Mouse (Mus musculus): ENCODE data around the gene March2.
"Not testable (repeated sequence)": the region's sequence is repeated elsewhere in the genome, so short reads cannot be mapped to it uniquely, and the experiment has no call there.

Gene March2

GRCm38 (mm10) chr17:33718384-33718881 is at the start of gene March2:
March2 (minus strand) TSS chr17:33718670.
- in situ Hi-C loops (cut with MboI): no loop called here

- in situ Hi-C loops (cut with MboI): no loop called here
Observed at GRCm38 (mm10) chr17:33766389-33766788, 47.9 kb upstream of the March2 start.

DNA sequence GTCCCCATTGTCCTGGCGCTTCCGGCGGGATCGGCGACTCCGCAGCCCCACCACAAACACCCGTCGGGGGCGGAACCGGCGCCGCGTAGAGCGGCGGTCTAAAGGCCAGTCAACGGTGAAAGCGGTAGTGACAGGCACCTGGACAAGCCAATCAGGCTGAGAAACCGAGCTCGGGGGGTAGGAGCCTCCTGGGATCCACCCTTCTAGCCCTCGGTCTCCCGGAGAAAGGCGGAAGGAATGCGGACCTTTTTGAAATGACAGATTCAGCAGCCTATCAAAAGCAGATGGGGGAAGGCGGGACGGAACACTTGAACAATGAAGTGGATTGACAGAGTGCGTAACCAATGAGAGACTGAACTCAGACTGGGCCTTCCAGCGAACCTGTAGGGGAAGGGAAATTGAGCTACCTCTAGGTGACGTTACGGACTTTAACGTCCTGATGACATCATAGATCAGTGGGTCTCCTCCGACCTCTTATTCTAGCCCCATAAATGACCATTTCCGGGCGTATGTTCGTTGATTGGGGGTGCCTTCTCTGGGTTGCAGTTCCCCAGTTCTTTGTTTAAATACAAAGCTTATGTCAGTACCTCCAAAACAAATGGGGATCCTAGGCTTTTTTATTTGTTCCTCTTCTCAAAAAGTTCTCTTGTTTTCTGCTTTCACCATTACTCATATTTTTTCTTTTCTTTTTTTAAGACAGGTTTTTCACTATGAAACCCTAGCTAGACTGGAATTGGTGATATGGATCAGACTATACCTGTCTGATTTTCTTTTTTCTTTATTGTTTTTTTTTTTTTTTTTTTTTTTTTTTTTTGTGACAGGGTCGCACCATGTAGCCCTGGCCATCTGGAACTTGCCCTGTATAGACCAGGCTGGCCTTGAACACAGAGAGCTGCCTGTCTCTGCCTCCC is 42.0 kb upstream of the March2 start, which contains the start of gene Rab11b:
Gene Rab11b (minus strand): TSS at position 276 of the 911 bp plus-strand sequence.
- in situ Hi-C loops (cut with MboI): no loop called here

DNA sequence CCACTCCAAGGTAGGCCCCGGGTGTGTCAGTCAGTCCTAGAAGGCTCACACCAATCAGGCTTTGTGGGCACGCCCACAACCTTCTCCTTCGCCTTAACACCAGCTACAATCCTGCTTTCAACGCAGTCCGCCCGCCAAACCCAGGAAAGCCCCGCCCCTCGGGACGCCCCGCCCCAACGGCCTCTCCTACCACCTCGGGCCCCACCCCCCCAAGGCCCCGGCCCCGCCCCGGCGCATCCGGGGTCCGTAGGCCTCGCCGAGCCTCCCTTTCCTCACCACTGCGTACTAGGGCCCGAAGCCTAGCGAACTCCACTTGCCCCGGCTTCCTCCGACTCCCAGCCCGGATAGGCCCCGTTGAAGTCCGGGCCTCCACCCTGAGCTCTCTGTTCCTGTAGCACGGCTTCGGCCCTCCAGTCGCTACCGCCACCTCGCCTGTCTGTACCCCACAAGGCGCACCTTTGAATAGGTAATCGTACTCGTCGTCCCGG is 41.3 kb upstream of the March2 start:
- in situ Hi-C loops (cut with MboI): no loop called here

- in situ Hi-C loops (cut with MboI): no loop called here
Observed at GRCm38 (mm10) chr17:33757231-33757630, 38.8 kb upstream of the March2 start.

GRCm38 (mm10) chr17:33756108-33756790 is 37.8 kb upstream of the March2 start:
- in situ Hi-C loops (cut with MboI): no loop called here

DNA sequence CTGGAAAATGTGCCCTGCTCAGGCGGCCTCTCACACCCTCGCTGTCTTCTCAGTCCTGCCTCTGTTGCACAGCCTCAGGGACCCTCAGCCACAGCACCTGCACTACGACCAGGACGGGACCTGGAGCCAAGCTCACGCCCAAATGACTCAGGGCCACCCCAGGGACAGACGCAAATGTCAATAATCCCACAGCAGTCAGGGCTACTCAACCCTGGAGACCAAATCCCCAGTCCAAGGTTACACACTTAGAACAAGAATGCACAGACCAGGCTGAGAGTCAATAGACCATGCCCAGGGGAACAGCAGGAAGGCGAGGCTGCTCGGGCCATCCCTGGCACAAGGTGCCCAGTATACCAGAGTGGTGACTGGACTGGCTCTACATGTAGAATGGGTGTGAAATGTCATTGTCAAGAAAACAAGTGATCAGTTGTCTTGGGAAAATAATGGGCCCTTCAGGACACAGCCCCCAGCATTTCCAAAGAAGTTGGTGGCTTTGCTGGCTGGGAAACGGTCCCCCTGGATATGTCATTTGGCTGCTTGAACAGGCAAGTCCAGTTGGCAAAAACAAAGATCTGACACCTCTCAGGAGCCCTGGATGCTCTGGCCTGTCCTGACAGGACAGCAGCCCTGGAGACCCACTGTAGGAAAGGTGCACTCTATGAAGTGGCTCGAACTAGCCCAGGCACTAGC is 37.1 kb upstream of the March2 start:
- in situ Hi-C loops (cut with MboI): no loop called here

DNA sequence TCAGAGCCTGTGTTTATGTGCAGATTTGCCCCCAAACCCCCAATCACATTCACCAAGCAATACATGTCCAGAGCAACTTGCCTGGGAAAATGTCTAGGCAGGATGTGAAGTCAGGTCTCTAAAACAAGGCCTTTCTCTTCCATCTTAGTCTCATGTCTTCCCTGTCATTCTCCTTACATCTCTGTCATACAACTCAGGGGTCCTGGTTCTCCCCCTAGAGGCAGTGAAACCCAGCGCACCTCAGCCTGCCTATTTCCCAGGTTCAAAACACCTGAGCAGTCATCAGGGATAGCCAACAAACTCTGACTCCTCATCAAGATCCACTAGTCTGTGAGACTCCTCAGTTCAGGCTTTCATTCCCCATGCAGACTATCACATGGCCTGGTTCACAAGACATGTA is 36.2 kb upstream of the March2 start:
- in situ Hi-C loops (cut with MboI): no loop called here

DNA sequence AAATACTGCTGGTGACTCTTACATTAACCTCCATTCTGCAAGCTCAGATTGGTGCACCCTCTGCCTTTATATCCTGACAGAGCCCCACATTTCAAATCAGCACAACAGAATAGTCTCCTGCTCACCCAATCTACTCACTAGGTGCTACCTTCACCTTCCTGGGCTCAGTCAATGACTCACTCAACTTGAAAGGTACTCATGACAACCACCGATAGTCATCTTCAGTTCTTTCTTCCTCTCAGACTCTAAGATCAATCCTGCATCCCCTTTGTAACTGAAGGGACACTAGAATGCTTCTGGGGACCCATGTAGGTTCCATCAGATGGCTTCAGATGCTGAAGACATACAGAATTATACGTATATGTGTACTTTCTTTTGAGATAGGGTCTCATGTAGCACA is 33.8 kb upstream of the March2 start:
- in situ Hi-C loops (cut with MboI): no loop called here

GRCm38 (mm10) chr17:33751181-33751580 is 32.7 kb upstream of the March2 start:
- in situ Hi-C loops (cut with MboI): no loop called here

GRCm38 (mm10) chr17:33749451-33749850 is 31.0 kb upstream of the March2 start:
- in situ Hi-C loops (cut with MboI): no loop called here

GRCm38 (mm10) chr17:33746011-33746410 is 27.5 kb upstream of the March2 start:
- in situ Hi-C loops (cut with MboI): no loop called here

DNA sequence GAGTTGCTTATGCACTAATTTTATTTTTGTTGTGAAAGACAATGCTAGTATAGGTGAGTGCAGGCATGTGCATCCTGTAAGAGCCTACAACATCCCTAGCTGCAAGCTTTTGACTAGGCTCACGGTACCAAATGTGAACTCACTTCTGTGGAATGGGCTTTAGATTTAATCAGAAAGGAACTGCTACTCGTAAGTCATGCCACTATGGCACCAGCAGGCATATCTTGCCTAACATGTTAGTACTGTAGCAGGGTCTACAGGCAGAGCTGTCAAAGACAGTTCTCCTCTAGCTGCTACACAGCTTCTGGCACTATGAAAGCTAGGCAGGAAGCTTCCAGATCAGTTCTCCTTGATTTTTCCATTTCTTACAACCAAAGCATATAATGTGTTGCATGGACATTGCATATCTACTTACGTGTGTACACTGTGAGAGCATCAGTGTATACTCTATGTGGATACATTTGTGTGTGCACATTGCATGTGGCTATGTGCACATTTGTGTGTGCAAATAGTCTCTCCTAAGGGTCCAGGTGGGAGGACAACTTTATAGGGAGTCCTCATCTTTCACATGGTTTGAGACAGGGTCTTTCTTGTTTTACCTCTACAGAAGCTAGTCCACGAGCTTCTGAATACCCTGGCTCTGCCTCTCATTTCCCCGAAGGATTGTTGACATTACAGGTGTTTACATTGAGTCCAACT is 26.4 kb upstream of the March2 start:
- in situ Hi-C loops (cut with MboI): no loop called here

DNA sequence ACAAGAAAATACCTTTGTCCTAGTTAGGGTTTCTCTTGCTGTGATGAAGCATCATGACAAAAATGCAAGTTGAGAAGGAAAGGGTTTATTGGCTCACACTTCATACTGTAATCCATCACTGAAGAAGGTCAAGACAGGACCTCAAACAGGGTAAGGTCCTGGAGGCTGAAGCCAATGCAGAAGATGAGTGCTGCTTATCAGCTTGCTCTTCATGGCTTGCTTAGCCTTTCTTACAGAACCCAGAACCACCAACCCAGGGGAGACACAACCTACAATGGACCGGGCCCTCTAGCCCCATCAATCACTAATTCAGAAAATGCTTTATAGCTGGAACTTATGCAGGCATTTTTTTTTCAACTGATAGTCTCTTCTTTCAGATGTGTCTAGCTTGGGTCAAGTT is 23.9 kb upstream of the March2 start:
- in situ Hi-C loops (cut with MboI): no loop called here

- in situ Hi-C loops (cut with MboI): not testable (repeated sequence)
Observed at GRCm38 (mm10) chr17:33733526-33733925, 15.1 kb upstream of the March2 start.

DNA sequence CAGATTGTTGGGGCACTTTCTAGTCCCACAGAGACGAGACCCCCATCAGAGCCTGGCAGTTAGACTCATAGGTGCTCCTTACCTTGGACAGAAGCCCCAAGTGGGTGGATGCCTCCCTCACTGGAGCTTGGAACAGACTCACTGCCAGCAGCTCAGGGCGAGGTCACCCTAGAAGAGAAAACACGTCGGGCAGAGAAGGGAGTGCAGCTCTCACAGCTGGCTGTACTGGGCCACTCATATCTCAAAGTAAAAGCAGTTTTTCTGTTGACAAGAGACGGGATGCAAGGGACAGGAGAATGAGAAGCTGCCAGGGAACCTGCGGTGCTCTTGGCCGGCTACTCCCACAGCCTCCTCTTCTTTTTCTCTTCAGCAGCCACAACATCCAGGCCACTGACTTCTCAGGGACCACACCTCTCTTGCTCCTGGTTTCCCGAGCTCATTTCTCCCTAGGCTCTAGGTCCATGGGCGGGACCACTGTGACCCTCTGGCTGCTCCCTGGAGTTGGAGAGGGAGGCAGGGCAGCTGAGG is 14.2 kb upstream of the March2 start:
- in situ Hi-C loops (cut with MboI): not testable (repeated sequence)

DNA sequence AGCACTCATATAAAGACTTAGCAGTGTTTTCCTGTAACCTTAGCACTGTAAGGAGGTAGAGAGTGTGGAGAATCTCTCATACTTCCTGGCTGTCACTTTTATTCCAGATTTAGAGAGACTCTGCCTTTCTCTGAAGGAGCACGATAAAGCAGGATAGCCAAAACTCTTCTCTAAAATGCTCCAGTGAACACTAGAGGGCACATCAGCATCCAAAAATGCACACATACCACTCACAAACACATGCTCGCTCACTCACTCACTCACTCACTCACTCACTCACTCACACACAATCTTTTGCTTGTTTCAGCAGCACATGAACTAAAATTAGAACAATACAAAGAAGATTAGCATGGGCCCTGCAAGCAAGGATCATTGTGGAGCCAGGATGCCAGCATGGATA is 10.7 kb upstream of the March2 start:
- in situ Hi-C loops (cut with MboI): no loop called here

GRCm38 (mm10) chr17:33728396-33728795 is 9.9 kb upstream of the March2 start:
- in situ Hi-C loops (cut with MboI): no loop called here

DNA sequence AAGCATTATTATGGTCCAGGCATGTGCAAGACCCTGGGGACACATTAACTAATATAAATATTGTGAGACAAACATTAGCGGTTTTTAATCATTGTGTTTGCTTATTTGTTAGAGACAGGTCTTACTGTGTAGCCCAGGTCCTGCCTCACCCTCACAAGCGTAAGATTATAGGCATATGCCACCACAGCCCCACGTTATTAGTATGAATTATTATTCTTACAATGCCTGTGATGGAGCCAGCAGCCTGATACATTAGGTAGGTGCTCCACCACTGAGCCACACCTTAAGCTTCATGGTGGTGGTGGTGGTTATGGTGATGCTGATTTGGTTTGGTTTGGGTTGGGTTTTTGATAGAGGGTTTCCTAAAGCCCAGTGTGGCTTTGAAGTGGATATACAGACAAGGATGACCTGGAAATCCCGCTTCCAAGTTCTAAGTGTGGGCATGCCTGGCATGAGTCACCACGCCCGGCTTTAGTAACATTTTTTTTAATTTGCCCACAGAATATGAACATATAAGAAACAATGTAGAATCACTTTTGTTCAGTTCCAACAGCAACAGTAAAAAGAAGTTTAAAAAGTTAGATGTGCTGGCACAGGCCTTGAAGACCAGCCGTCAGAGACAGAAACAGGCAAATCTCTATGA is 1.4 kb upstream of the March2 start:
- in situ Hi-C loops (cut with MboI): no loop called here

DNA sequence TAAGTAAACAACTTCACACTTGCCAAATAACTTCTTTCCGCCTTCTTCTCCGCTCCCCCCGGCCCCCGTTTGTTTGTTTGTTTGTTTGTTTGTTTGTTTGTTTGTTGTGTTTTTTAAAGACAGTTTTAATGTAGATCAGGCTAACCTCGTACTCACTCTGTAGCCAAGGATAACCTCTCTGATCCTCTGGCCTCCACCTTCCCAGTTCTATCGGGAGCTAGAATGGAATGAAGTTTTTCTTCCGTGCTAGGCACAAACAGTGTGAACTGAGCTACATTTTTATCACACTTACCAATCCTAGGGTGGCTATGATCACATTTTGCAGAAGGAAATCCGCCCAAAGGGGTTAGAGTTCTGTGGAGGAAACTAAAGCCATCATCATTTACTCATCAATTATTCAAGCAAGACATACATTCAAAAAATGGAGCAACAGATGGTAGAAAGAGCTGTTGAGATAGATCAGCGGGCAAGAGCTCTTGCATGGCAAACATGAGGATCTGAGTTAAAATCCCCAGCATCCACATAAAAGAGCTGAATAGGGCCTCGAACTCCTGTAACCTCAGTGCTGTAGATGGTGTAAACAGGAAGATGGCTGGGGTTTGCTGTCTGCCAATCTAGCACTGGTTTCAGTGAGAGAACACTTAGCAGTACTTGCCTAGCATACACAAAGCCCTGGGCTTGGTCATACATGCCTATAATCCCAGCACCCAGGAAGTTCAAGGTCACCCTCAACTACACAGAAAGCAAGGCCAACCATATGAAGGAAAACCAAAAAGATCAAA is 665 bp upstream of the March2 start:
- in situ Hi-C loops (cut with MboI): no loop called here

Data from mature B cell (primary cell).